ENCODE assay signal across 9 mouse cellular contexts in the genomic region with DNA sequence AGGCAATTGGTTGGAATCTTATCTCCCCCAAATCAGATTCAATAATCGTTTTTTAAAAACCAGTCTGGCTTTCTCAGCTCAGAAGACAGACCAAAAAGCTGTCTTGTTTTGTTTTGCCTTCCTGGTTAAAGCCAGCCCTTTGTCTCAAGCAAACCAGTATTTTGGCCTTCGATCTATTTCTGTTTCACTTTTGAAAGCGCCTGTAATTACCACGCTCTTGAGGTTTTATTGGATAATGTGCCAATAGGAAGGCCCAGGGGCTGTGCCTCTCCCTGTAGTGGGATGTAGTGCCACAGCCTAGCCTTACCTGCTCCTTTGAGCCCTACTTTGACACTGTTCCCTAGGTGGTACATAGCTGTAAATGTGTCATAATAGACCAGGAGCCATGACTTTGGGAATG. TPM values are rescaled to one million over a fixed set of nuclear protein-coding genes. Genes with fewer than 3 reads are reported as not detected.
DNase-seq lines count a peak whose midpoint lies in the region; ATAC-seq and TF ChIP-seq lines count a peak whose summit lies in the region.
"Had no signal": no experiment of that assay in that cellular context is flagged by ENCODE, and none has a peak within 500 bp of the region (broad histone marks: within the 10 kb centered on the region; RNA-seq: fewer than 3 reads in every experiment).

No protein-coding gene starts in this region.

- no peak for TF ChIP-seq POLR2A in kidney, adult 2 months (IDR thresholded peaks at IDR 0.05; ENCODE audit: low read depth, low read length)

- DNase-seq in kidney, adult 2 months, result no peak
- DNase-seq in layer of hippocampus, postnatal 10 days (ENCODE audit: low spot score in 2 of 2), result no peak
- DNase-seq in thymus, postnatal 36 days, result no peak
- DNase-seq in heart, postnatal 4 days, result no peak
- DNase-seq: adrenal gland, postnatal 10 days had no signal

- H3K27ac ChIP-seq in kidney, embryonic 14.5 days (ENCODE audit: low read depth, low read length), result no peak overlapping the region
- H3K27ac ChIP-seq in kidney, adult 2 months (ENCODE audit: insufficient read depth, low read depth, low read length), result no peak overlapping the region
- no peak overlapping the region for H3K27ac ChIP-seq in embryonic facial prominence, embryonic 15.5 days (replicated peaks)
- H3K27ac ChIP-seq in midbrain, embryonic 13.5 days, result no peak overlapping the region

- H3K4me3 ChIP-seq in kidney, embryonic 14.5 days (ENCODE audit: low read length), result peak overlapping the region; percentile 81; the same call in 1 of the 2 replicates
- no peak overlapping the region for H3K4me3 ChIP-seq in kidney, adult 2 months (ENCODE audit: insufficient read depth, low read depth, low read length)
- peak overlapping the region; percentile 77; the same call in 1 of the 2 replicates for H3K4me3 ChIP-seq in embryonic facial prominence, embryonic 15.5 days (replicated peaks)
- H3K4me3 ChIP-seq in midbrain, embryonic 13.5 days (replicated peaks), result no peak overlapping the region

- WGBS in kidney, embryonic 14.5 days, result 69% methylated on average over 4 of the region's 4 CpGs
- WGBS in kidney, adult 2 months, result 31% methylated on average over 4 of the region's 4 CpGs
- 42% methylated on average over 4 of the region's 4 CpGs for WGBS in embryonic facial prominence, embryonic 15.5 days
- 73% methylated on average over 4 of the region's 4 CpGs for WGBS in midbrain, embryonic 13.5 days

- H3K9ac ChIP-seq in kidney, embryonic 14.5 days (ENCODE audit: low read depth, low read length), result no peak overlapping the region
- H3K9ac ChIP-seq in embryonic facial prominence, embryonic 15.5 days, result no peak overlapping the region
- H3K9ac ChIP-seq in midbrain, embryonic 13.5 days (replicated peaks), result no peak overlapping the region

- no peak overlapping the region; the same call in 1 of the 2 replicates for H3K4me2 ChIP-seq in kidney, embryonic 14.5 days (replicated peaks; ENCODE audit: low read depth, low read length)
- H3K4me2 ChIP-seq in embryonic facial prominence, embryonic 15.5 days (replicated peaks), result peak overlapping the region; percentile 95
- peak overlapping the region; percentile 95 for H3K4me2 ChIP-seq in midbrain, embryonic 13.5 days (replicated peaks)

- no peak for TF ChIP-seq CTCF in kidney, adult 2 months (conservative IDR thresholded peaks at IDR 0.05; ENCODE audit: insufficient read depth, insufficient read length, low read depth, low read length)

- no peak for ATAC-seq in kidney, embryonic 14.5 days (ENCODE audit: low FRiP score, low TSS enrichment)
- peak; percentile 6 for ATAC-seq in CD4-positive, CD25-positive, alpha-beta regulatory T cell, adult 4 months
- no peak for ATAC-seq in embryonic facial prominence, embryonic 15.5 days (ENCODE audit: insufficient number of reproducible peaks, low FRiP score, low TSS enrichment, low read depth)
- ATAC-seq in midbrain, embryonic 13.5 days, result no peak

- H3K9me3 ChIP-seq in kidney, embryonic 14.5 days (ENCODE audit: control insufficient read depth, low read length), result no peaks in the 10 kb centered on the region
- no peaks in the 10 kb centered on the region for H3K9me3 ChIP-seq in embryonic facial prominence, embryonic 15.5 days (replicated peaks)
- H3K9me3 ChIP-seq in midbrain, embryonic 13.5 days, result no peaks in the 10 kb centered on the region

- no peaks in the 10 kb centered on the region for H3K36me3 ChIP-seq in kidney, embryonic 14.5 days (ENCODE audit: control insufficient read depth, insufficient read depth, low read length)
- H3K36me3 ChIP-seq in kidney, adult 2 months (ENCODE audit: control insufficient read depth, insufficient read depth, low read length), result no peaks in the 10 kb centered on the region
- no peaks in the 10 kb centered on the region for H3K36me3 ChIP-seq in embryonic facial prominence, embryonic 15.5 days
- H3K36me3 ChIP-seq in midbrain, embryonic 13.5 days, result no peaks in the 10 kb centered on the region

- H3K27me3 ChIP-seq in kidney, embryonic 14.5 days (ENCODE audit: control insufficient read depth, insufficient read depth, low read length), result no peaks in the 10 kb centered on the region
- H3K27me3 ChIP-seq in kidney, adult 2 months (replicated peaks; ENCODE audit: control insufficient read depth, insufficient read depth, low read length), result no peaks in the 10 kb centered on the region
- no peaks in the 10 kb centered on the region for H3K27me3 ChIP-seq in embryonic facial prominence, embryonic 15.5 days
- 0 out of 2 replicates have a peak, but pooled peaks cover 3% of the 10 kb centered on the region for H3K27me3 ChIP-seq in midbrain, embryonic 13.5 days

- H3K4me1 ChIP-seq in kidney, embryonic 14.5 days (ENCODE audit: control insufficient read depth, insufficient read depth, low read length), result peaks cover 11% of the 10 kb centered on the region; the same call in 1 of the 2 replicates
- peaks cover 23% of the 10 kb centered on the region for H3K4me1 ChIP-seq in kidney, adult 2 months (ENCODE audit: control insufficient read depth, insufficient read depth, low read length)
- H3K4me1 ChIP-seq in embryonic facial prominence, embryonic 15.5 days, result peaks cover 46% of the 10 kb centered on the region
- H3K4me1 ChIP-seq in midbrain, embryonic 13.5 days (replicated peaks), result peaks cover 36% of the 10 kb centered on the region

RNA-seq across cellular contexts. Expression of a gene that starts 2.3 kb away (rescaled TPM):
- polyA plus RNA-seq in kidney, embryonic 14.5 days (2014; fragmentation: Nextera tagmentation; extraction: Ambion mirVana), result 44.8 and 58.1 TPM in 2 replicates
- polyA plus RNA-seq in kidney, adult 2 months (2012; rRNA removed), result 128 and 144 TPM in 2 replicates
- polyA plus RNA-seq in CD4-positive, CD25-positive, alpha-beta regulatory T cell, adult 4 months (2017; shearing (Covaris generic)), result 10 to 100 TPM; 71.5 to 87.9 TPM
- polyA plus RNA-seq in embryonic facial prominence, embryonic 15.5 days (2015; fragmentation: Nextera tagmentation; extraction: Ambion mirVana), result 57.2 and 60.5 TPM in 2 replicates
- polyA plus RNA-seq in midbrain, embryonic 13.5 days (2015; fragmentation: Nextera tagmentation; extraction: Ambion mirVana), result 50.7 and 55.3 TPM in 2 replicates
- 10 to 100 TPM; 41.4 to 44.5 TPM for total RNA-seq in layer of hippocampus, postnatal 10 days (2021)
- 10 to 100 TPM; 17.9 to 19.8 TPM for total RNA-seq in heart, postnatal 4 days (2021)

Comparison
In these comparisons a context has a peak if more than half of its experiments do, and no peak if none do; other contexts are left out.
1. H3K4me3 ChIP-seq: peak in kidney, embryonic 14.5 days (single experiment) and embryonic facial prominence, embryonic 15.5 days (single experiment); none in kidney, adult 2 months (single experiment) and midbrain, embryonic 13.5 days (single experiment).